Mouse (Mus musculus) brain, adult 2 months (tissue): ENCODE measurements around the gene Hs1bp3.
A peak's percentile ranks its signal among the peaks of the same experiment; 100 is the strongest.

Experiments used
- DNase-seq: peaks from one replicate; pipeline ENCODE4 v3.0.0; 2011; ENCODE audit warnings: low read depth, low spot score

Gene Hs1bp3

DNA sequence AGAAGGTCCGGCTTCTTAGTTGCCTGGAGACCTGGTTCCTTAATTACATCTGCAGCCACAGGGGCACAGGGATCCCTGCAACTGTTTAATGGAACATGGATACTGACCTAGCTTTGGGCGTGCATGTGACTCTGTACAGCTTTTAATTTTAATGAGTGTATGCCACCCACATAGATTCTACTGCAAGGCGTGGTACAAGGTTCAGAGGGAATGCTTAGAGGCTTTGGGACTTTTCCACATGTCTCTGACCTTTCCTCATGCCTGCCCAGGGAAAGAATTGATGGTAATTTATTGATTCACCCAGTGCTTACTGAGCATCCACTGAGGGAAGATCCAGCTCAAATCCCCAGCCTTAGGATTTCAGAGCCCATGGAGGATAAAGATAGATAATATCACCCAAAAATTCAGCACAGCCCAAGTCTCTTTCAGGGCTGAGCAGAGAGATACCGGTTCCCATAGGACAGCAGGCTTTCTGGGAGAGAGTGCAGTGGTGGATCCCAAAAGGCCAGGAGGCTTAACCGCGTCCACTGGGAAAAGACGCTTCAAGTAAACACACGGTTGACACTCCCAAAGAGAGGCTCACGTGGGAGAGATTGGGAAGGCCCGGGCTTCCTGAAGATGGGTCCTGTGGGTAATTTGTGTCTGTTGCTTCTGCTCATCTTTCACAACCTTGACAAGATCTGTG lies 23.5 kb downstream of the Hs1bp3 start:
- no peak for DNase-seq

- no peak for DNase-seq
Measured at GRCm38 (mm10) chr12:8337286-8338060, 24.2 kb downstream of the Hs1bp3 start.

DNA sequence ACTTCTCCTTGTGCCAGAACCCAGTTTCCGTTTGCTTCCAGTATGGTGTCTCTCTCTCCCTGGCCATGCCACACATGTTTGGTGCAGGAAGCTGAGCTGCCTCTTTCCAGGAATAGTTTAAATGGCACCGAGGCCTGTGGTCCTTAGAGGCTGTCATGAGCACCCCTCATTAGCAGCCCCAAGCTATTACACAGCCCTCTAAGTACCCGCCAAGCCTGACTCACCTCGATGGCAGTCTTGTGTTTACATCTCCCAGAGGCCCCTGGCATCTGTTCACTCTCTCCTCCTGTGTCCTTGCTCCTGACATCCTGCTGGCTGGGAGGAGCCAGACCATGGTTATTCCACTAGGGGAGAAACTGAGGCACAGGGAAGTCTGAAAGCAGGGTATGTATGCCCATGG lies 25.3 kb downstream of the Hs1bp3 start:
- DNase-seq, result no peak

DNA sequence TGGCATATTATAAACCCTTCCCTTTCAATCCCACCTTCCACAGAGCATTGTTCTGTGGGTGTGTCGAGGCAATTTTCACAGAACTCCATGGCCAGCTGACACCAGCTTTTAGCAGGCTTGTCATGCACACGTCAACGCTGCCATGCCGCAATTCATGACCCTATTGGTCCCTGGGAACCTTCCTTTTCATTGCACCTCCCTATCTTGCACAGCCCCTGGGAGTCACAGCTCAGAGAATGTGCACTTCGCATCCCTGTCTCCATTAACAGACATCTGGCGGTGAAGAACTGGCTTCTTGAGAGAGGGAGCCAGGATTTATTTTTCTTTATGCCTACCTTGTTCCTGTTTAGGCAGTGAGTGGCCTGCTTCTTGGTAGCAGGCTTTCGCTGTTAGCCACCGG lies 25.7 kb downstream of the Hs1bp3 start:
- no peak for DNase-seq

DNA sequence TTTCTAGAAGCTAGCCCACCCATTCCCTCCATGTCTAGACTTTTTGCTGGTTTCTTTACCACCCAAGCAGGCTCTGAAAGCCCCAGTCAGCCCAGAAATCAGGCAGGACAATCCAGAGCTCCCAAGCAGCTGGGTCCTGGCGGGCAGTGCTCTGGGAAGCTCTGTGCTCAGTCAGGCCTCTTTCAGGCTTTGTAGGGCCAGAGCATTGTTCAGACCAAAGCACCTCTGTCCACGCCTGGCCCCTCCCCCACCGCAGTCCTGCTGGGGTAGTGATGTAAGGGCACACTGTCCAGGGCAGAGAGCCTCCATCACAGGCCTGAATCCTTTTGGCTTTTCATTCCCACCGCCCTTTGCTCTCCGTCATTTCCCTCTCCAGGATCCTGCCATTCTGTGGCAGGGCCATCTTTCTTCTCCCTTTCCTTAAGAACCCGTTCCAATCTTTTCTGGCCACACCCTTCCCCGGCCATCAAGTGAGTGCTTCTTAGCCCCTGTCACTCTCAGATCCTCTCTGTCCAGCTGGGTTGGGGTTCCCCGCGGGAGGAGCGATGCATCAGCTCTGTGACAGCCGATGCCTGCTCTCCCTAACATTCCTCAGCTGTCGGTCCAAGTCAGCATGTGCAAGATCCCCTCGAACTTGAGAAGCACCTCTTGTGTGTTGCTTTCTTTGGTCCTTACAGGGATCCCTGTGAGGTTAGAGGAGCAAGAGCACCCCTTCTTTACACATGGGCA lies 26.5 kb downstream of the Hs1bp3 start:
- peak; percentile 88 for DNase-seq

GRCm38 (mm10) chr12:8341008-8341407 lies 27.8 kb downstream of the Hs1bp3 start:
- DNase-seq, result no peak

GRCm38 (mm10) chr12:8343381-8343780 lies 30.1 kb downstream of the Hs1bp3 start:
- no peak for DNase-seq

GRCm38 (mm10) chr12:8344897-8345296 lies 31.7 kb downstream of the Hs1bp3 start:
- peak; percentile 88 for DNase-seq

DNA sequence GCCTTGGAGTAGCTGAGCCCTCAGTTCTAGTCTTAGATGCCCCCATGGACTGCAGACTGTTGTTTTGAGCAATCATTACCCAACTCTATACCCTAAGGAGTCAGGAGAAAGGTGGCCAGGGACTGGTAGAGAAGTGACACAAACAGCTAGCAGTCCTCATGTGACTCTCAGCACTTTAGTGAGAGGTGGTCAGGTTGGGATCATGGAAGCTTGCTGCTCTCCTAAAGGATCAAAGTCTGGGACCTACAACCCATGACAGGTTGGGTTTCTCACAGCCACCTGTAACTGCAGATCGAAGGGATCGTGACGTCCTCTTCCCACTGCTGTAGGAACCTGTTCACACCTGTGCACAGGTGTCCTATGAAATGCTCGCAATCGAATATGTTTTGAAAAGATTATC lies 32.3 kb downstream of the Hs1bp3 start:
- DNase-seq, result no peak

DNA sequence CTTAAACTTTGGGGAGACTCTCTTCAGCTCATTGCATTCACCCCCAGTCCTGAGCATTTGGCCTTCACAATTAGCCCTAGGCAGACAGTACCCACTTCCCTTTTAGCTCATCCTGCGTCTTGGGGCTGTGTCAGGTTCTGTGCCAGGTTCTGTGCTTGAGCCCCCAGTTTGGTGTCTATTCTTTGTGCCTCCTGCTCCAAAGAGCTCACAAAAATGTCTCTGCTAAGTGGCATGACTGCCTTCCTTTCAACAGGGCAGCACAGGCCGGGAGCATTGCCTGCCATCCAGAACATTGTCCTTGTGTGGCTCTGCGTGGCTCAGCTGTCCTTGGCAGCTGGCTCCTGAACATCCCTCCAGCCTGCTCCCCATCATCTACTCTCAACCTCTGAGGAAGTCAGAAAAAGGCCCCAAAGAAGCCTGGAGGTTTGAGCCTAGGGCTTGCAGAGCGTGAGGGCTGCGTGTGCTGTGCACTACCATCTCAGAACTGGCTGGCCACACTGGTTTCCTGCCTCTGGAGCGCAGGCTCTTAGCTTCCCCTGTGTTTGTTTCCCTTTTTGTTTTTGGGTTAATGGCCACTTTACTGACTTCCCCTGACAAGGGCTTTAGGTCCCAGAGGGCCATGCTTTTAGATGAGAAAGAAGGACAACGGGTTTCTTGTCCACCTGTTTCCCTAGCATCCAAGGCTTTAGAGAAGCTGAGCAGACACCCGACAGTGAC lies 34.7 kb downstream of the Hs1bp3 start:
- DNase-seq, result no peak

GRCm38 (mm10) chr12:8348733-8349513 lies 35.7 kb downstream of the Hs1bp3 start:
- no peak for DNase-seq

GRCm38 (mm10) chr12:8351025-8351903 lies 38.0 kb downstream of the Hs1bp3 start:
- no peak for DNase-seq

GRCm38 (mm10) chr12:8353071-8353470 lies 39.8 kb downstream of the Hs1bp3 start:
- no peak for DNase-seq

- no peak for DNase-seq
Measured at GRCm38 (mm10) chr12:8354187-8354586, 41.0 kb downstream of the Hs1bp3 start.

DNA sequence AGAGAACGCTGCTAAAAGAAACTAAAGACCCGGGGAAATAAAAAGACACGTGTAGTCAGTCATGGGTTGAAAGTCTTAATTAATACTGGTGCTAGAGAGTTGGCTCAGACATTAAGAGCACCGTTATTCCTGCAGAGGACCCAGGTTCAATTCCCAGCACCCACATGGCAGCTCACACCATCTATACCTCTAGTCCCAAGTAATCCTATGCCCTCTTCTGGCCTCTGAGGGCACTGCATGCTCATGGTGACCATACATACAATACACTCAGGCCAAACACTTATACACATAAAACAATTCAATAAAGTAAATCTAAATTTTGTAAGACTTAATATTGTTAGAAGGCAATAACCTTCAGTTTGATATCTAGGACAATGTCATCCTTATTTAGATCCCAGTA lies 41.8 kb downstream of the Hs1bp3 start:
- no peak for DNase-seq

GRCm38 (mm10) chr12:8357449-8357848 lies 44.2 kb downstream of the Hs1bp3 start:
- peak; percentile 96 for DNase-seq

DNA sequence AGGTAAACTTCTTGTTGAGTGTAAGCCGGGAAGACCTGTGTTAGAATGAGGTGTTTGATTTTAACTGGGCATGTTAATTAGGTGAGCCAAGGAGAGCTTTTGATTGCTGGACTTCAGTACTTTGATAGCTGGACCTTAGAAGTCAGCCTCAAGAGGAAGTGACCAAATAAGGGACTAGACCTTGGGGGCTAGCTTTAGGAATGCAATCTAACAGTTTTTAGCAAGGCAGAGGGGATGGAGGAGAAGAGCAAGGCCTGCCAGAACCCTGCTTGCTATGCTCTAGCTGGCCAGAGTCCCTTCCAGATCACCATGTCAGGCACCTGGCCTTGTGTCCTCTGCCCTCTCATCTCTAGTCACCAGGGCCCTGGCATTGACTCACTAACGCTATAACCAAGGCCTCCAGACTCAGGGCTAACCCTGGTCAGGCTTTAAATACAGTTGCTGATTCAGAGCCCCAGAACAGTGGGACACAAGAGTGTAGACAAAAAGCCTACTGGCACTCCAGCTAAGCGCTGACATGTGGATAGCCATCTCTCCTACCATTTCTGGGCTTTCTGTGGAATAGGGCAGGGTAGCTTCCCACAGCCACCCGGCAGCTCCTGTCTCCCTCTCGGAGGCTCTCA lies 45.2 kb downstream of the Hs1bp3 start:
- DNase-seq, result no peak

- no peak for DNase-seq
Measured at GRCm38 (mm10) chr12:8359418-8360112, 46.3 kb downstream of the Hs1bp3 start.

GRCm38 (mm10) chr12:8361866-8362265 lies 48.6 kb downstream of the Hs1bp3 start:
- DNase-seq, result no peak
